Mouse (Mus musculus) spleen, adult 2 months (tissue): ENCODE results near the gene Cercam.

Experiments
- CTCF ChIP-seq: fragments of 200-500 bp; IDR thresholded peaks from 2 replicates; pipeline ENCODE4 v1.5.1; 2011; ENCODE audit warnings: mild to moderate bottlenecking, inconsistent platforms; ENCODE audit not compliant: insufficient read depth, insufficient read length, insufficient replicate concordance; ENCODE audit errors: extremely low read depth
- POLR2A ChIP-seq: fragments of 200-500 bp; IDR thresholded peaks from 2 replicates; pipeline ENCODE4 v1.6.1; 2011; ENCODE audit warnings: low read depth, low read length, inconsistent platforms

DNA sequence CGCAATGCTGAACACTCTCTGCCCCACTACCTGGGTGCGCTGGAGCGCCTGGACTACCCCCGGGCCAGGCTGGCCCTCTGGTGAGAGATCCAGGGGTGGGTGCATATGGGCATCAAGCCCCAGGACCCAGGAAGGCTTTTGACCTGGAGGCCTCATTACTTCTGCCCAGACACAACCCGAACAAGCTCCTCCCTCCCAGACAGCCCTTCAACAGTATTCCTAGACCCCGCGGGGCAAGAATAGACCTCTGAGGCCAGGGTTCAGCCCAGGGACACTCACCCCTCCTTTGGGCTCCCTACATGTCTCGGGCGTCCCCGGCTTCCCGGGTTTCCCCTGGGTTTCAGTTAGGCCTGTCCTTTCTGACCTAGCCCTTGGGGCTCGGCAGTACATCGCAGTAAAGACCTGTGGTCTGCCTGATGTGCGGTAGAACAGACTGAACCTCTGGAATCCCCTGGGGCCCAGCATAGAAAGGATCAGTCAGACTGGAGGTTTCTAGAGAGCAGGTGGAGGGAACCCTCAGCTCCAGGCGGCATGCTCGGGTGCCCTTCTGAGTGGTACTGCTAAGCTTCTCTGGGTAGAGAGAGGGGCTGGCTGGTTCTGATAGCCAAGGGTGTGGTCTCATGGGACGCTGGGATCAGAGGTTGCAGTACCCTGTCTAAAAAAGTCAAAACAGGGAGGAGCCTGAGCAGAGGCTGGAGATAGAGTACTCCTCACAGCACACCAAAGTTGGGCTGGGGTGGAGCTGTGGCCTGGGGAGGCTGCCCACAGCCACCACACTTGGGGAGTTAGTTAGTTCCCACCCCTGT lies 885 bp downstream of the Cercam start:
- no peak for TF ChIP-seq CTCF
- TF ChIP-seq POLR2A = no peak
